Mouse (Mus musculus): ENCODE data around the gene B3galt1. TPM values are rescaled to one million over a fixed set of nuclear protein-coding genes. Genes with fewer than 3 reads are reported as not detected.

Gene B3galt1
- polyA plus RNA-seq, 1 experiment from 2014 or later, result 0.33 TPM

GRCm38 (mm10) chr2:67948408-67948807, 382.7 kb downstream of the B3galt1 start:
- no peaks in the 10 kb centered on the region for H3K4me1 ChIP-seq (ENCODE audit: control insufficient read depth, low read depth, low read length)
- H3K27me3 ChIP-seq (ENCODE audit: control insufficient read depth, insufficient read depth, low read depth, low read length), result no peaks in the 10 kb centered on the region
- no peak overlapping the region for H3K27ac ChIP-seq (ENCODE audit: low read length)
- H3K9me3 ChIP-seq (replicated peaks; ENCODE audit: control insufficient read depth, low read length), result no peaks in the 10 kb centered on the region
- no peak overlapping the region for H3K4me3 ChIP-seq (ENCODE audit: low read depth, low read length)
- no peak overlapping the region for H3K4me2 ChIP-seq (ENCODE audit: low read depth, low read length)
- no peaks in the 10 kb centered on the region for H3K36me3 ChIP-seq (ENCODE audit: control insufficient read depth, insufficient read depth)
- WGBS (ENCODE audit: insufficient replicate concordance), result 58% methylated on average over 3 of the region's 3 CpGs
- no peak overlapping the region for H3K9ac ChIP-seq (ENCODE audit: low read depth, low read length)
- ATAC-seq (ENCODE audit: low read depth), result no peak

GRCm38 (mm10) chr2:67956182-67956581, 390.5 kb downstream of the B3galt1 start:
- ATAC-seq (ENCODE audit: low read depth), result peak; percentile 67; the same call in 1 of the 2 replicates
- 58% methylated on average over 4 of the region's 4 CpGs for WGBS (ENCODE audit: insufficient replicate concordance)

DNA sequence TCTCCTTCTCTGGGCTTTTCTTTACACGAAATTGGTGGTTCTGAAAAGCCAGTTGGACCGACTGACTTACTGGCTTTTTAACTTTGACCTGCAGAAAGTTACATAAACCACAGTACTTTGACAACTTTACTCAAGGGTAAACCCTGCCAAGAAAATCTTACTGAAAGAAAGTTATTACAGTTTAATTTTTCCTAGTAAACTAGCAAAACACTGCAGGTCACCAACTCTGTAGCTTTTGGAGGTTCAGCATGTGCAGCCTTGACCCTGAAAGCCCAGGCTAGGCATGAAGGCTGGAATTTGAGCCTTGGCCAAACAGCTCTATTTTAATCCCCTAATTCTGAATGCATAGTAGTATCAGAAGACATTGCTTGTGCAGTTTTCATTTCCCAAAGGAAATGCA, 391.9 kb downstream of the B3galt1 start:
- Histone ChIP-seq H3K4me3 (ENCODE audit: low read depth, low read length) (no peak overlapping the region), H3K9me3 (replicated peaks; ENCODE audit: control insufficient read depth, low read length) (no peaks in the 10 kb centered on the region), H3K27ac (ENCODE audit: low read length) (no peak overlapping the region), H3K4me1 (ENCODE audit: control insufficient read depth, low read depth, low read length) (no peaks in the 10 kb centered on the region), H3K27me3 (ENCODE audit: control insufficient read depth, insufficient read depth, low read depth, low read length) (no peaks in the 10 kb centered on the region), H3K9ac (ENCODE audit: low read depth, low read length) (no peak overlapping the region), H3K36me3 (ENCODE audit: control insufficient read depth, insufficient read depth) (no peaks in the 10 kb centered on the region), H3K4me2 (ENCODE audit: low read depth, low read length) (no peak overlapping the region)
- no peak for ATAC-seq (ENCODE audit: low read depth)
- 44% methylated on average over 2 of the region's 2 CpGs for WGBS (ENCODE audit: insufficient replicate concordance)

More at GRCm38 (mm10) chr2:67956182-67956581, 390.5 kb downstream of the B3galt1 start:
- Histone ChIP-seq H3K27ac (ENCODE audit: low read length) (no peak overlapping the region), H3K4me1 (ENCODE audit: control insufficient read depth, low read depth, low read length) (no peaks in the 10 kb centered on the region), H3K27me3 (ENCODE audit: control insufficient read depth, insufficient read depth, low read depth, low read length) (no peaks in the 10 kb centered on the region), H3K4me2 (ENCODE audit: low read depth, low read length) (no peak overlapping the region), H3K36me3 (ENCODE audit: control insufficient read depth, insufficient read depth) (no peaks in the 10 kb centered on the region), H3K4me3 (ENCODE audit: low read depth, low read length) (no peak overlapping the region), H3K9me3 (replicated peaks; ENCODE audit: control insufficient read depth, low read length) (no peaks in the 10 kb centered on the region), H3K9ac (ENCODE audit: low read depth, low read length) (no peak overlapping the region)

DNA sequence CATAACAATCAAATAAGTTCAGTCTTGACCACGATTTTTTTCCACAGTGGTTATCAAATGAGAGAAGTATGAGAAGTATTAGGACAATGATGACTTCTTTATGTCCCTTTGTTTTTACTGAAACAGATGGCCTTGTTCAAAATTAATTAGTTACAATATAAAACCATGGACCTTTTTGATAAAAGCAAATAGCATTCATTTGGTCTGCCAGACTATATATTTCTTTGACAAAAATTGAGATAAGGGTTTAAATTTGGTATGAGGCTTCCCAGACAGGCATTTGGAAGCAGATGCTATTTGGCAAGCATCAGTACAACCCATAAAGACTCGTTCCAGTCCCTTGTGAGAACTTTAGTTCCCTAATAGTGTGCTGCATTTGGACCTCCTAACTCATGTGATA, 395.0 kb downstream of the B3galt1 start:
- WGBS (ENCODE audit: insufficient replicate concordance), result 26% methylated on average over 2 of the region's 2 CpGs
- H3K4me2 ChIP-seq (ENCODE audit: low read depth, low read length), result no peak overlapping the region
- H3K9ac ChIP-seq (ENCODE audit: low read depth, low read length), result no peak overlapping the region
- no peaks in the 10 kb centered on the region for H3K27me3 ChIP-seq (ENCODE audit: control insufficient read depth, insufficient read depth, low read depth, low read length)
- no peaks in the 10 kb centered on the region for H3K4me1 ChIP-seq (ENCODE audit: control insufficient read depth, low read depth, low read length)
- ATAC-seq (ENCODE audit: low read depth), result no peak
- no peaks in the 10 kb centered on the region for H3K9me3 ChIP-seq (replicated peaks; ENCODE audit: control insufficient read depth, low read length)
- H3K27ac ChIP-seq (ENCODE audit: low read length), result no peak overlapping the region
- no peaks in the 10 kb centered on the region for H3K36me3 ChIP-seq (ENCODE audit: control insufficient read depth, insufficient read depth)
- no peak overlapping the region for H3K4me3 ChIP-seq (ENCODE audit: low read depth, low read length)

GRCm38 (mm10) chr2:67968812-67969211, 403.1 kb downstream of the B3galt1 start:
- Histone ChIP-seq H3K4me1 (ENCODE audit: control insufficient read depth, low read depth, low read length) (no peaks in the 10 kb centered on the region), H3K4me3 (ENCODE audit: low read depth, low read length) (no peak overlapping the region), H3K27me3 (ENCODE audit: control insufficient read depth, insufficient read depth, low read depth, low read length) (no peaks in the 10 kb centered on the region), H3K9ac (ENCODE audit: low read depth, low read length) (no peak overlapping the region), H3K36me3 (ENCODE audit: control insufficient read depth, insufficient read depth) (no peaks in the 10 kb centered on the region), H3K4me2 (ENCODE audit: low read depth, low read length) (no peak overlapping the region), H3K27ac (ENCODE audit: low read length) (no peak overlapping the region), H3K9me3 (replicated peaks; ENCODE audit: control insufficient read depth, low read length) (no peaks in the 10 kb centered on the region)
- ATAC-seq (ENCODE audit: low read depth), result no peak

DNA sequence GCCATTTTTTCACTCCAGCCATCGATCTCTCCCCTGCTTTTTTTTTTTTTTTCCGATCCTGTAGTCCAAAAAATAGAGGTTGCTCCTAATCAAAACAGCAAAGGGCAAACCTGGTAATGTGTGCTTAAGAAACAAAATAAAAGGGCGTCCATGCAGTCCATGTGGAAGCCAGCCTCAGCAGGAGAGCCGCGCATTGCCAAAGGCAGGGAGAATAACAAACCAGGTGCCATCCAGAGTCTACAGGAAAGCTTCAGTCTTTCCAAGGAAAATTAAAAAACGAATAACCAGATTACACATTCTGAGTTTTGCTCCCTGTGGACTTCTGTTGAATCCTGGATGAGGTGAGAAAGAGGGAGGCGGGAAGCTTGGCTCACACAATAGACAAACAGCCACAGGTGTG, 405.4 kb downstream of the B3galt1 start:
- H3K36me3 ChIP-seq (ENCODE audit: control insufficient read depth, insufficient read depth), result no peaks in the 10 kb centered on the region
- H3K4me3 ChIP-seq (ENCODE audit: low read depth, low read length), result no peak overlapping the region
- H3K27me3 ChIP-seq (ENCODE audit: control insufficient read depth, insufficient read depth, low read depth, low read length), result no peaks in the 10 kb centered on the region
- no peak overlapping the region for H3K9ac ChIP-seq (ENCODE audit: low read depth, low read length)
- ATAC-seq (ENCODE audit: low read depth), result no peak
- no peak overlapping the region for H3K27ac ChIP-seq (ENCODE audit: low read length)
- H3K4me1 ChIP-seq (ENCODE audit: control insufficient read depth, low read depth, low read length), result no peaks in the 10 kb centered on the region
- H3K4me2 ChIP-seq (ENCODE audit: low read depth, low read length), result no peak overlapping the region
- 60% methylated on average over 7 of the region's 7 CpGs for WGBS (ENCODE audit: insufficient replicate concordance)
- H3K9me3 ChIP-seq (replicated peaks; ENCODE audit: control insufficient read depth, low read length), result no peaks in the 10 kb centered on the region

DNA sequence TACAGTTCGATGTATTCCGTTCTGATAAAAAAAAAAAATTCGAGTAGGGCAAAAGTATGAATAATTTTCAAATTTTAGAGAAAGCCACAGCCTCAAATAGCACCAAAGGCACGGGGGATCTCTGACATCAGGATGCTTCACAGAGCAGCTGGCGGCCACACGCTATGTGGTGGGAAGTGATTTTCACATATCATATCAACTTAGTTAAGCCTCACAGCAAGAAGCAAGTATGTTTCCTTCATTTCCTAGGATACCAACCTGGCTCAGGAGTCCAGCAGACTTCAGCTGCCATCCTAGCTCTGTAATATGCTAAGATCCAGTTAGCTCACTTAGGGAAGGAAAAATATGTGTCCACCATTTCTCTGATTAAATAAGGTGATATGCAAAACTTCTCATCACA, 405.9 kb downstream of the B3galt1 start:
- ATAC-seq (ENCODE audit: low read depth), result no peak
- 64% methylated on average over 6 of the region's 6 CpGs for WGBS (ENCODE audit: insufficient replicate concordance)
- Histone ChIP-seq H3K4me2 (ENCODE audit: low read depth, low read length) (no peak overlapping the region), H3K9me3 (replicated peaks; ENCODE audit: control insufficient read depth, low read length) (no peaks in the 10 kb centered on the region), H3K9ac (ENCODE audit: low read depth, low read length) (no peak overlapping the region), H3K27me3 (ENCODE audit: control insufficient read depth, insufficient read depth, low read depth, low read length) (no peaks in the 10 kb centered on the region), H3K36me3 (ENCODE audit: control insufficient read depth, insufficient read depth) (no peaks in the 10 kb centered on the region), H3K4me3 (ENCODE audit: low read depth, low read length) (no peak overlapping the region), H3K27ac (ENCODE audit: low read length) (no peak overlapping the region), H3K4me1 (ENCODE audit: control insufficient read depth, low read depth, low read length) (no peaks in the 10 kb centered on the region)

DNA sequence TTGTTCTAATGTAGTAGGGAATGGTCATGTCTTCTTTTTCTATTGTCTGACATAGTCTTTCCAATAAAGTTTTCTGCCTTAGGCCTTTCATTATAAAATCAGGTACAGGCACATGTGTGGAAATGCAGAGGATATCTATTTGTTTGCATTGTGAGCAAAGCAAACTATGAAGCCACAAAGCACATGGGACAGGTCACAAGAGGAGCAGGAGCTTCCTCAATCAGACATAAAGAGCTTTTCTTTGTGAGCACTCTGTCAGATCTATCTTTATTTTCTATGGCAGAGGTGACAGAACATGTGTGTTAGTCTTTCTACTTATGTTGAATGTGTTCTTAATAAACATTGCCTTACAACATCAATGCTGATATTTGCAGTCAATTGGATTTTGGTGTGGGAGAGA, 410.1 kb downstream of the B3galt1 start:
- H3K4me3 ChIP-seq (ENCODE audit: low read depth, low read length), result no peak overlapping the region
- no peaks in the 10 kb centered on the region for H3K27me3 ChIP-seq (ENCODE audit: control insufficient read depth, insufficient read depth, low read depth, low read length)
- no peak overlapping the region for H3K27ac ChIP-seq (ENCODE audit: low read length)
- no peaks in the 10 kb centered on the region for H3K36me3 ChIP-seq (ENCODE audit: control insufficient read depth, insufficient read depth)
- ATAC-seq (ENCODE audit: low read depth), result no peak
- H3K9me3 ChIP-seq (replicated peaks; ENCODE audit: control insufficient read depth, low read length), result no peaks in the 10 kb centered on the region
- no peaks in the 10 kb centered on the region for H3K4me1 ChIP-seq (ENCODE audit: control insufficient read depth, low read depth, low read length)
- no peak overlapping the region for H3K4me2 ChIP-seq (ENCODE audit: low read depth, low read length)
- no peak overlapping the region for H3K9ac ChIP-seq (ENCODE audit: low read depth, low read length)

- ATAC-seq (ENCODE audit: low read depth), result no peak
- no peaks in the 10 kb centered on the region for H3K36me3 ChIP-seq (ENCODE audit: control insufficient read depth, insufficient read depth)
- H3K27me3 ChIP-seq (ENCODE audit: control insufficient read depth, insufficient read depth, low read depth, low read length), result no peaks in the 10 kb centered on the region
- no peak overlapping the region for H3K4me3 ChIP-seq (ENCODE audit: low read depth, low read length)
- 84% methylated on average over 4 of the region's 4 CpGs for WGBS (ENCODE audit: insufficient replicate concordance)
- no peaks in the 10 kb centered on the region for H3K4me1 ChIP-seq (ENCODE audit: control insufficient read depth, low read depth, low read length)
- no peak overlapping the region for H3K27ac ChIP-seq (ENCODE audit: low read length)
- H3K9ac ChIP-seq (ENCODE audit: low read depth, low read length), result no peak overlapping the region
- H3K4me2 ChIP-seq (ENCODE audit: low read depth, low read length), result no peak overlapping the region
- no peaks in the 10 kb centered on the region for H3K9me3 ChIP-seq (replicated peaks; ENCODE audit: control insufficient read depth, low read length)
Observed at GRCm38 (mm10) chr2:67976488-67976887, 410.8 kb downstream of the B3galt1 start.

All from liver, embryonic 16.5 days (tissue).